Mouse (Mus musculus): ENCODE results near the gene Nps. TPM values are rescaled to one million over a fixed set of nuclear protein-coding genes. Genes with fewer than 3 reads are reported as not detected.
"Not testable (repeated sequence)": the region's sequence is repeated elsewhere in the genome, so short reads cannot be mapped to it uniquely, and the experiment has no call there.

Nps gene
- under 1 TPM in 1 of 2 experiments, not detected in 1; 0.45 TPM for total RNA-seq (2021)

- intact Hi-C loops (cut with DNase I); DNase-seq (ENCODE audit: extremely low spot score in 1 of 2, low spot score in 2 of 2): not testable (repeated sequence)
Observed at GRCm38 (mm10) chr7:135258053-135258753, at the start of gene Nps. Gene Nps (plus strand): TSS chr7:135258703.

- DNase-seq (ENCODE audit: extremely low spot score in 1 of 2, low spot score in 2 of 2), result no peak
- intact Hi-C loops (cut with DNase I), result no loop called here
Observed at GRCm38 (mm10) chr7:135208947-135209567, 49.4 kb upstream of the Nps start.

GRCm38 (mm10) chr7:135210296-135210695, 48.2 kb upstream of the Nps start:
- intact Hi-C loops (cut with DNase I), result no loop called here
- DNase-seq (ENCODE audit: extremely low spot score in 1 of 2, low spot score in 2 of 2), result no peak

- no peak for DNase-seq (ENCODE audit: extremely low spot score in 1 of 2, low spot score in 2 of 2)
- intact Hi-C loops (cut with DNase I), result no loop called here
Observed at GRCm38 (mm10) chr7:135210831-135211230, 47.7 kb upstream of the Nps start.

GRCm38 (mm10) chr7:135212505-135212904, 46.0 kb upstream of the Nps start:
- intact Hi-C loops (cut with DNase I), result no loop called here
- DNase-seq (ENCODE audit: extremely low spot score in 1 of 2, low spot score in 2 of 2), result peak in 1 of 2 experiments; percentile 28

GRCm38 (mm10) chr7:135221475-135221874, 37.0 kb upstream of the Nps start:
- DNase-seq (ENCODE audit: extremely low spot score in 1 of 2, low spot score in 2 of 2), result no peak
- intact Hi-C loops (cut with DNase I), result no loop called here

GRCm38 (mm10) chr7:135226021-135226420, 32.5 kb upstream of the Nps start:
- intact Hi-C loops (cut with DNase I), result no loop called here
- DNase-seq (ENCODE audit: extremely low spot score in 1 of 2, low spot score in 2 of 2), result no peak

- intact Hi-C loops (cut with DNase I), result no loop called here
Observed at GRCm38 (mm10) chr7:135237152-135237551, 21.4 kb upstream of the Nps start.

GRCm38 (mm10) chr7:135239441-135239840, 19.1 kb upstream of the Nps start:
- DNase-seq (ENCODE audit: extremely low spot score in 1 of 2, low spot score in 2 of 2), result no peak
- intact Hi-C loops (cut with DNase I), result no loop called here

More at GRCm38 (mm10) chr7:135237152-135237551, 21.4 kb upstream of the Nps start:
- no peak for DNase-seq (ENCODE audit: extremely low spot score in 1 of 2, low spot score in 2 of 2)

- intact Hi-C loops (cut with DNase I), result no loop called here
- DNase-seq (ENCODE audit: extremely low spot score in 1 of 2, low spot score in 2 of 2), result no peak
Observed at GRCm38 (mm10) chr7:135240006-135240405, 18.5 kb upstream of the Nps start.

- intact Hi-C loops (cut with DNase I), result no loop called here
- DNase-seq (ENCODE audit: extremely low spot score in 1 of 2, low spot score in 2 of 2), result no peak
Observed at GRCm38 (mm10) chr7:135240636-135241035, 17.9 kb upstream of the Nps start.

GRCm38 (mm10) chr7:135244171-135244880, 14.2 kb upstream of the Nps start:
- DNase-seq (ENCODE audit: extremely low spot score in 1 of 2, low spot score in 2 of 2), result no peak
- intact Hi-C loops (cut with DNase I), result no loop called here

- DNase-seq (ENCODE audit: extremely low spot score in 1 of 2, low spot score in 2 of 2), result no peak
- intact Hi-C loops (cut with DNase I), result no loop called here
Observed at GRCm38 (mm10) chr7:135246386-135246785, 12.1 kb upstream of the Nps start.

- DNase-seq (ENCODE audit: extremely low spot score in 1 of 2, low spot score in 2 of 2), result no peak
- intact Hi-C loops (cut with DNase I), result no loop called here
Observed at GRCm38 (mm10) chr7:135253249-135253648, 5.3 kb upstream of the Nps start.

- intact Hi-C loops (cut with DNase I), result no loop called here
- no peak for DNase-seq (ENCODE audit: extremely low spot score in 1 of 2, low spot score in 2 of 2)
Observed at GRCm38 (mm10) chr7:135254423-135254822, 4.1 kb upstream of the Nps start.

- intact Hi-C loops (cut with DNase I), result no loop called here
- DNase-seq (ENCODE audit: extremely low spot score in 1 of 2, low spot score in 2 of 2), result no peak
Observed at GRCm38 (mm10) chr7:135271011-135271410, 12.5 kb downstream of the Nps start.

GRCm38 (mm10) chr7:135283212-135283611, 24.7 kb downstream of the Nps start:
- no peak for DNase-seq (ENCODE audit: extremely low spot score in 1 of 2, low spot score in 2 of 2)
- intact Hi-C loops (cut with DNase I), result no loop called here

- intact Hi-C loops (cut with DNase I), result no loop called here
- no peak for DNase-seq (ENCODE audit: extremely low spot score in 1 of 2, low spot score in 2 of 2)
Observed at GRCm38 (mm10) chr7:135289976-135290375, 31.5 kb downstream of the Nps start.

- intact Hi-C loops (cut with DNase I), result no loop called here
- DNase-seq (ENCODE audit: extremely low spot score in 1 of 2, low spot score in 2 of 2), result peak; percentile 16 to 28
Observed at GRCm38 (mm10) chr7:135291646-135292236, 33.2 kb downstream of the Nps start.

- no peak for DNase-seq (ENCODE audit: extremely low spot score in 1 of 2, low spot score in 2 of 2)
- intact Hi-C loops (cut with DNase I), result no loop called here
Observed at GRCm38 (mm10) chr7:135294498-135294897, 36.0 kb downstream of the Nps start.

All from left cerebral cortex, postnatal 10 days (tissue).